Mouse (Mus musculus): ENCODE data around the gene Rab40c. TPM values are rescaled to one million over a fixed set of nuclear protein-coding genes. Genes with fewer than 3 reads are reported as not detected.
A peak's percentile ranks its signal among the peaks of the same experiment; 100 is the strongest.

Gene Rab40c
- polyA plus RNA-seq, 1 experiment: 43.4 TPM

GRCm38 (mm10) chr17:25864311-25864710, 55.2 kb downstream of the Rab40c start:
- peaks cover 45% of the 10 kb centered on the region for H3K4me1 ChIP-seq (ENCODE audit: control insufficient read depth, insufficient read depth, insufficient read length, low read length)
- no peak overlapping the region for H3K4me3 ChIP-seq (ENCODE audit: low read depth, low read length)
- 77% methylated on average over 14 of the region's 14 CpGs for WGBS
- TF ChIP-seq CTCF (IDR thresholded peaks at IDR 0.05; ENCODE audit: extremely low read depth, insufficient read length, insufficient replicate concordance, low read depth, low read length) (no peak), POLR2A (IDR thresholded peaks at IDR 0.05; ENCODE audit: low read depth, low read length) (no peak)
- peak overlapping the region; percentile 44 for H3K27ac ChIP-seq (ENCODE audit: insufficient read depth, low read depth, low read length)
- no peaks in the 10 kb centered on the region for H3K36me3 ChIP-seq (ENCODE audit: control insufficient read depth, insufficient read depth, low read length)
- no peaks in the 10 kb centered on the region for H3K27me3 ChIP-seq (ENCODE audit: control insufficient read depth, insufficient read depth, low read length)

GRCm38 (mm10) chr17:25863681-25864080, 55.8 kb downstream of the Rab40c start:
- Histone ChIP-seq H3K27me3 (ENCODE audit: control insufficient read depth, insufficient read depth, low read length) (no peaks in the 10 kb centered on the region), H3K36me3 (ENCODE audit: control insufficient read depth, insufficient read depth, low read length) (no peaks in the 10 kb centered on the region), H3K4me3 (ENCODE audit: low read depth, low read length) (no peak overlapping the region), H3K27ac (ENCODE audit: insufficient read depth, low read depth, low read length) (peak overlapping the region; percentile 44), H3K4me1 (ENCODE audit: control insufficient read depth, insufficient read depth, insufficient read length, low read length) (peaks cover 40% of the 10 kb centered on the region)
- TF ChIP-seq CTCF (IDR thresholded peaks at IDR 0.05; ENCODE audit: extremely low read depth, insufficient read length, insufficient replicate concordance, low read depth, low read length) (0 out of 2 replicates have a peak, but pooled peaks have one; percentile 18), POLR2A (IDR thresholded peaks at IDR 0.05; ENCODE audit: low read depth, low read length) (no peak)
- WGBS: 36% methylated on average over 6 of the region's 6 CpGs

- Histone ChIP-seq H3K27me3 (ENCODE audit: control insufficient read depth, insufficient read depth, low read length) (no peaks in the 10 kb centered on the region), H3K4me3 (ENCODE audit: low read depth, low read length) (peak overlapping the region; percentile 81), H3K36me3 (ENCODE audit: control insufficient read depth, insufficient read depth, low read length) (no peaks in the 10 kb centered on the region), H3K4me1 (ENCODE audit: control insufficient read depth, insufficient read depth, insufficient read length, low read length) (peaks cover 35% of the 10 kb centered on the region), H3K27ac (ENCODE audit: insufficient read depth, low read depth, low read length) (peak overlapping the region; percentile 46)
- WGBS: 4% methylated on average over 6 of the region's 6 CpGs
- TF ChIP-seq POLR2A (IDR thresholded peaks at IDR 0.05; ENCODE audit: low read depth, low read length): 0 out of 2 replicates have a peak, but pooled peaks have one; percentile 39
- no peak for TF ChIP-seq CTCF (IDR thresholded peaks at IDR 0.05; ENCODE audit: extremely low read depth, insufficient read length, insufficient replicate concordance, low read depth, low read length)
Measured at GRCm38 (mm10) chr17:25861704-25862612, 57.6 kb downstream of the Rab40c start.

DNA sequence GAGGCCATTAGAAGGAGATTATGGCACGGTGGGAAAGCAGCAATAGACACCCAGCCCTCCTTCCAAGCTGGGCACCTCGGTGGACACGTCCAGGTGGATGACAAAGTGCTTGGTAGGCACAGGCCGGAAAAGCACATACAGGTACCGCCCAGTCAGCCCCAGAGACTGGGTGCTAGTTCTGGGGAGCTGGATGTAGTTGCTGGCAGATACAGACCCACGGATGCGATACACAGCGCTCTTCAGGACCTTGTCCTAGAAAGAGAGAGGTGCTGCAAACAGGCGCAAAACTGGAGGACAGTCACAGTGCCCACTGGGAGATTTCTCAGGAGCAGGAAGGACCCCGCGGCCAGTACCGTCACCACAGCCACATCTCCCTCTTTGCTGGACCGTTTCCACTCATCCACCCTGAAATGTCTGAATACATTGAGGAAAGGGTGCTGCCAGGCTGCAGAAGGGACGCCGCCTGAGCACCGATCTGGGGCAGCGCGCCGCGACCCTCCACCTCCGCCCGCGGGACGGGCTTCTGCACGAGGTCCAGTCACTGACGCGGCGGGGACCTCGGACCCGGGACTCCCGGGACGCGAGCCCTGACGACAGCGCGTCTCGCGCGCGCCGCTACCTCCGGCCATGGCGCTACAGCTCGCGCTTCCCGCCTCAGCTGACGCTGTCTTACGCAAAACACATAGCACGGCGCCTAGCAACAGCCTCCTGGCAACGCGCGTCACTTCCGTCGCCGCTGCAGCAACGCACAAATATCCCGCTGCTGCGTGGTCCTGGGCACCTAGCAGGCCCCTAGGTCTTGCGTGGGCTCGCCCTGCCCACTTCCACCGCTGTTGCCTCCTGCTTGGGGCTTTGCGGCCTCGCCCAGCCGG, 58.5 kb downstream of the Rab40c start, which contains the start of gene Wdr90:
Wdr90 (minus strand) TSS at position 670 of the 872 bp plus-strand sequence.
- TF ChIP-seq POLR2A (IDR thresholded peaks at IDR 0.05; ENCODE audit: low read depth, low read length): no peak
- no peak for TF ChIP-seq CTCF (IDR thresholded peaks at IDR 0.05; ENCODE audit: extremely low read depth, insufficient read length, insufficient replicate concordance, low read depth, low read length)
- Histone ChIP-seq H3K27me3 (ENCODE audit: control insufficient read depth, insufficient read depth, low read length) (no peaks in the 10 kb centered on the region), H3K36me3 (ENCODE audit: control insufficient read depth, insufficient read depth, low read length) (no peaks in the 10 kb centered on the region), H3K4me3 (ENCODE audit: low read depth, low read length) (peak within 1 kb of the TSS; percentile 81), H3K27ac (ENCODE audit: insufficient read depth, low read depth, low read length) (peak within 1 kb of the TSS; percentile 46), H3K4me1 (ENCODE audit: control insufficient read depth, insufficient read depth, insufficient read length, low read length) (peaks cover 35% of the 10 kb centered on the region)
- 2% methylated on average over 65 of the region's 65 CpGs for WGBS

GRCm38 (mm10) chr17:25860229-25860628, 59.3 kb downstream of the Rab40c start:
- 91% methylated on average over 6 of the region's 6 CpGs for WGBS
- no peak overlapping the region for H3K4me3 ChIP-seq (ENCODE audit: low read depth, low read length)

DNA sequence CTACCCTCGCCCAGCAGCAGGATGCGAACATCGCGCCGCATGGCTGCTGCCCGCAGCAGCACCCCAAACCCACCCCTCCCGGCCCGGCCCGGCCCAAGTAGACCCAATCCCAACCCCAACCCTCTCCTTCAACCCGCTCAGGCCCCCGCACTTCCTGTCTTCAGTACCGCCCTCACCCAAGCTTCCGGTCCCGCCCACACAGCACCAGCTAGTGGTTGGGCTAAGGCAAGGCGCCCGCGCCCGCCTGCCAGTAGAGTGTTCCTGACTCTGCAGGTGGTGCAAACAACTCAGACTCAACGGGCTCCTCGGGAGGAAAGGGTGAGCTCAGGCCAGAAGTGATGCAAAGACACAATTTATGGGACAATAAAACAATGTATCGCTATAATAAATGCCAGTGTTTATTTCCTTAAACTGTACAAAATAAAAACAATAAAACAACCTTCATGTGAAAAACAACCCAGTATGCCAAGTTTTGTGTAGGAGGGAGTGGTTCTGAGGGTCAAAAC, 75.1 kb downstream of the Rab40c start, which contains the start of gene Rhot2:
Rhot2 (minus strand) TSS at position 456 of the 506 bp plus-strand sequence.
- TF ChIP-seq CTCF (IDR thresholded peaks at IDR 0.05; ENCODE audit: extremely low read depth, insufficient read length, insufficient replicate concordance, low read depth, low read length): peak; percentile 52; the same call in 1 of the 2 replicates
- TF ChIP-seq POLR2A (IDR thresholded peaks at IDR 0.05; ENCODE audit: low read depth, low read length): peak; percentile 93
- H3K27ac ChIP-seq (ENCODE audit: insufficient read depth, low read depth, low read length): peak within 1 kb of the TSS; percentile 52
- H3K27me3 ChIP-seq (ENCODE audit: control insufficient read depth, insufficient read depth, low read length): no peaks in the 10 kb centered on the region
- peaks cover 10% of the 10 kb centered on the region for H3K4me1 ChIP-seq (ENCODE audit: control insufficient read depth, insufficient read depth, insufficient read length, low read length)
- peaks cover 25% of the 10 kb centered on the region for H3K36me3 ChIP-seq (ENCODE audit: control insufficient read depth, insufficient read depth, low read length)
- peak within 1 kb of the TSS; percentile 92 for H3K4me3 ChIP-seq (ENCODE audit: low read depth, low read length)
- 1% methylated on average over 21 of the region's 21 CpGs for WGBS

More at GRCm38 (mm10) chr17:25860229-25860628, 59.3 kb downstream of the Rab40c start:
- Histone ChIP-seq H3K36me3 (ENCODE audit: control insufficient read depth, insufficient read depth, low read length) (no peaks in the 10 kb centered on the region), H3K27ac (ENCODE audit: insufficient read depth, low read depth, low read length) (no peak overlapping the region), H3K4me1 (ENCODE audit: control insufficient read depth, insufficient read depth, insufficient read length, low read length) (peaks cover 28% of the 10 kb centered on the region), H3K27me3 (ENCODE audit: control insufficient read depth, insufficient read depth, low read length) (no peaks in the 10 kb centered on the region)
- no peak for TF ChIP-seq POLR2A (IDR thresholded peaks at IDR 0.05; ENCODE audit: low read depth, low read length)
- no peak for TF ChIP-seq CTCF (IDR thresholded peaks at IDR 0.05; ENCODE audit: extremely low read depth, insufficient read length, insufficient replicate concordance, low read depth, low read length)
